Mouse (Mus musculus) bone marrow, adult 2 months (tissue): ENCODE measurements around the gene Sirt2. TPM values are rescaled to one million over a fixed set of nuclear protein-coding genes. Genes with fewer than 3 reads are reported as not detected.

Experiments used
- H3K27ac ChIP-seq: fragments of 200-500 bp; 2 replicates; pipeline ENCODE4 v1.5.1; 2012; ENCODE audit warnings: low read depth, mild to moderate bottlenecking, control low read depth, inconsistent platforms, low read length; ENCODE audit not compliant: control insufficient read depth, poor library complexity, insufficient read depth
- H3K4me1 ChIP-seq: fragments of 200-500 bp; 2 replicates; pipeline ENCODE4 v1.6.1; 2011; ENCODE audit warnings: low read length; ENCODE audit not compliant: control insufficient read depth, insufficient read depth
- H3K4me3 ChIP-seq: fragments of 200-500 bp; replicated peaks from 2 replicates; pipeline ENCODE3; 2011; ENCODE audit warnings: mild to moderate bottlenecking, low read depth, low read length, control low read depth; ENCODE audit not compliant: control insufficient read depth
- CTCF ChIP-seq: fragments of 200-500 bp; IDR thresholded peaks from 2 replicates; pipeline ENCODE4 v1.5.1; 2011; ENCODE audit warnings: low read length, control low read depth; ENCODE audit not compliant: control insufficient read depth, insufficient read depth
- POLR2A ChIP-seq: fragments of 200-500 bp; IDR thresholded peaks from 2 replicates; pipeline ENCODE4 v1.6.1; 2011; ENCODE audit warnings: low read depth, mild to moderate bottlenecking, control low read depth, low read length, borderline replicate concordance; ENCODE audit not compliant: control insufficient read depth
- WGBS: fragments of 180-500 bp; shearing (Covaris S2); methylation state at CpG from one replicate; pipeline ENCODE4 v1.1.7; 2018; 5-methylcytosine and 5-hydroxymethylcytosine counted together
- polyA plus RNA-seq: library from polyadenylated mRNA; stranded (reverse); fragments of >200 nt; gene quantifications from 2 replicates; pipeline ENCODE4 v1.2.4, GENCODE M21; 2011; ENCODE audit warnings: low replicate concordance; ENCODE audit not compliant: missing spikeins, insufficient read depth, insufficient read length

Sirt2 gene
- polyA plus RNA-seq, 1 experiment, result 28.3 TPM

DNA sequence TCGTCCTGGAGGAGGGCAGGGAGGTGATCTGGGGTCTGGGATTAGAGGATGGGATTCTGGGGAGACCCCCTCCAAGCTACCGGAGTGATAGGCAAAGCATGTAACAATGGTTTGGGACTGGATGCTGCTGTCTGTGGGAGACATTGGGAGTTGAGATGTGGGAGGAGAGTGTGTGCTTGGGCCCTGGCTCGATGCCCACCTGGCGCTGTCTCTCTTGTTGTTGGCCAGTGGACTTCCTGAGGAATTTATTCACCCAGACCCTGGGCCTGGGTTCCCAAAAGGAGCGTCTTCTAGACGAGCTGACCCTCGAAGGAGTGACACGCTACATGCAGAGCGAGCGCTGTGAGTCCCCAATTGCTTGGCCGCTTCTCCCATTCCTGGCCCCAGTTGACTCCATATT lies 5.3 kb downstream of the Sirt2 start:
- TF ChIP-seq CTCF (no peak), POLR2A (no peak)
- H3K27ac ChIP-seq, result no peak overlapping the region
- no peaks in the 10 kb centered on the region for H3K4me1 ChIP-seq
- 91% methylated on average over 11 of the region's 11 CpGs for WGBS
- H3K4me3 ChIP-seq, result no peak overlapping the region

GRCm38 (mm10) chr7:28773163-28773562 lies 6.6 kb downstream of the Sirt2 start:
- no peaks in the 10 kb centered on the region for H3K4me1 ChIP-seq
- WGBS, result 67% methylated on average over 3 of the region's 3 CpGs
- no peak overlapping the region for H3K27ac ChIP-seq
- TF ChIP-seq POLR2A (no peak), CTCF (no peak)
- H3K4me3 ChIP-seq, result no peak overlapping the region

DNA sequence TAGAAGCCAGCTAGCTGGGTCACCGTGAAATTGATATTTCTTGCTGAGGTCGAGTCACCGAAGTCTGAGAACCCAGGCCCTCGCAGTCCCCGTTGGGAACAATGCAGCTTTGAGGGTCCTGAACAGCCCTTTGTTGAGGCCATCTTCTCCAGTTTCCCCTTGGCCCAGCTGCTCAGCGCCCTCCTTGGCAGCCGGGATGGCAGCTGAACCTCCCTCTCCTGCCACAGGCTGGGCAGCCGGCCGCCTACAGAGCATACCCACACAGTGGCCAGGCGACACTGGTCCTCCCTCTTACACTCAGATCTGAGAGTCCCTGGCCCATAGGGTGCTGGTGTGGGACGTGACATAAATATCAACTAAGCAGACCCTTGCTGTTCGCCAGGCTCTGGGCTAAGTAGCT lies 7.6 kb downstream of the Sirt2 start:
- H3K27ac ChIP-seq, result no peak overlapping the region
- TF ChIP-seq POLR2A (no peak), CTCF (no peak)
- H3K4me1 ChIP-seq, result no peaks in the 10 kb centered on the region
- no peak overlapping the region for H3K4me3 ChIP-seq
- 86% methylated on average over 12 of the region's 12 CpGs for WGBS

- WGBS, result 88% methylated on average over 7 of the region's 7 CpGs
- Histone ChIP-seq H3K27ac (no peak overlapping the region), H3K4me3 (no peak overlapping the region), H3K4me1 (no peaks in the 10 kb centered on the region)
- TF ChIP-seq CTCF (no peak), POLR2A (no peak)
Observed at GRCm38 (mm10) chr7:28775129-28775528, 8.6 kb downstream of the Sirt2 start.

DNA sequence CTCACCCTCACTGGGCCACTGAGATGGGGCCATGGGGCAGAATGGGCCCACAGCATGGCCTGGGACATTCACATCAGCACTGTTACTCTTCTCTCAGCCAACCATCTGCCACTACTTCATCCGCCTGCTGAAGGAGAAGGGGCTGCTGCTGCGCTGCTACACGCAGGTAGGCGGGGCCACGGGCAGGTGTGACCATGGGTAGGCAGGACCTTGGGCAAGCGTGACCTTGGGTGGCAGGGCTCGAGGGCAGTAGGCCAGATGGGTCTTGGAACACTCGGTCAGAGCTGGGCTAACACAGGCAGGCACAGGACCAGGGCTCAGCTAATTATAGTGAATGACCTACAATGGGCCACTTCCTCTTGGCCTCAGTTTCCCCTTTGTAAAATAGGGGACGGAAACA lies 12.3 kb downstream of the Sirt2 start:
- Histone ChIP-seq H3K27ac (no peak overlapping the region), H3K4me1 (peaks cover 9% of the 10 kb centered on the region), H3K4me3 (no peak overlapping the region)
- TF ChIP-seq POLR2A, result no peak
- no peak for TF ChIP-seq CTCF
- 88% methylated on average over 9 of the region's 9 CpGs for WGBS

DNA sequence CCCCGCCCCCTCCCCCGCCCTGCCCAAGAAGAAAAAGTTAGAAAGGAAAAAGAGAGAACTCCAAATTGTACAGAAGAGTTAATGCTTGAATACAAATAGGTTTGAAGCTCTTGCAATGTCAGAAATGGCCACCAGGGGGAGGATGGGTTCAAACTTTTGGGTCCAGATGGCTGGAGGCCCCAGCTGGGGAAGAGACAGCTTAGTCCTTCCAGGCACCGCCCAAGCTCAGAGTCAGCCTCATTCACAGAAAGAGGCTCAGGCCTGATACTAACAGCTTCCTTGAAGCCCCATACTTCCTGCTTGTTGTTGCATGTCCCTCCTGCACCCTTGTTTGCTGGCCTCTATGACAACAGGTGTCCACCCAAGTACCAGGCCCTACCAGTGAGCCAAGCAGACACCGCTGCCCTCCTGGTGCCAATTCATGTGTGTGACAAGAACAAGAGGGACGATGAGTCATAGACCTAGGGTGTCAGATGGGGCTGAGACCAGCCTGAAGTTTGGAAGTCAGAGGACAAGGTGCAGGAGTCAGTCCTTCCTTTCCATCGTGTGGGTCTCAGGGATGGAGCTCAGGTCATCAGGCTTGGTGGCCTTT lies 13.6 kb downstream of the Sirt2 start:
- 33% methylated on average over 6 of the region's 6 CpGs for WGBS
- Histone ChIP-seq H3K4me1 (peaks cover 9% of the 10 kb centered on the region), H3K4me3 (peak overlapping the region; percentile 29), H3K27ac (peak overlapping the region; percentile 76)
- peak; percentile 70 for TF ChIP-seq CTCF
- no peak for TF ChIP-seq POLR2A

DNA sequence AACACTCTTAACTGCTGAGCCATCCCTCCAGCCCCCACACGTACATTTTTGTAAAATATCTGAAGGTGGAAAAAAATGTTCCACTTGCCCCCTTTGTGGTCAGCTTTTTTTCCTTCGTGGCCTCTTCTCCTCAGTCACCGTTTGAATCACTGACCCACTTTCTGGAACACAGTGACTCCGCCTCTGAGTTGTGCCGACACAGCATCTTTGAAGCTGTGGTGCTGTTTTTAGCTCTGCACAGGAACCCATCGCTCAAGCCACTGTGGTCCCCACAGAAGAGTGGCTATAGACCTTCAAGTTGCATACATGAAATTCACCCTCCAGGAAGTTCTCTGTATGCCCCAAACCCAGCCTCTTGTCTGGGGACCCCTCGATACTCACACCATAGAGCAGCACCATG lies 14.3 kb downstream of the Sirt2 start:
- no peak for TF ChIP-seq CTCF
- no peak for TF ChIP-seq POLR2A
- peak overlapping the region; percentile 76 for H3K27ac ChIP-seq
- peak overlapping the region; percentile 49 for H3K4me3 ChIP-seq
- H3K4me1 ChIP-seq, result peaks cover 9% of the 10 kb centered on the region
- WGBS, result 13% methylated on average over 7 of the region's 7 CpGs

DNA sequence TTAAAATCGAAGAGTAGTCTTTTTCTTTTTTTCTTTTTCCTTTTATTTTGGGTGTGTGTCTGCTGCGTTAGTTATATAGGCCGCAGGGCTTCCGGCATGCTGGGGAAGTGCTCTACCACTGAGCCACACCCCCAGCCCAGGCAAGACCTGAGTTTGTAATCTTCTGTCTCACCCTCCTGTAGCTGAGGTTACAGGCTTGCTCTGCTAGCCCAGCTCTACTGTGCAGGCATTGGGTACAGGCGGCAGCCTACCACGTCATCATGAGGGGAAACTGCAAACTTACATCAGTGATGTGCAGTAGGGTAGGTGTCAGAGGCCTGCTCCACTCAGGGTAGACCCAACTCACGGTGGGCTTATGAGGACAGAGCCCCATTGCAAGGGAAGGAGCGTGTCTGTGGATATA lies 14.7 kb downstream of the Sirt2 start:
- WGBS, result 33% methylated on average over 8 of the region's 8 CpGs
- Histone ChIP-seq H3K4me1 (peaks cover 9% of the 10 kb centered on the region), H3K27ac (peak overlapping the region; percentile 76), H3K4me3 (peak overlapping the region; percentile 49)
- no peak for TF ChIP-seq CTCF
- TF ChIP-seq POLR2A, result no peak

DNA sequence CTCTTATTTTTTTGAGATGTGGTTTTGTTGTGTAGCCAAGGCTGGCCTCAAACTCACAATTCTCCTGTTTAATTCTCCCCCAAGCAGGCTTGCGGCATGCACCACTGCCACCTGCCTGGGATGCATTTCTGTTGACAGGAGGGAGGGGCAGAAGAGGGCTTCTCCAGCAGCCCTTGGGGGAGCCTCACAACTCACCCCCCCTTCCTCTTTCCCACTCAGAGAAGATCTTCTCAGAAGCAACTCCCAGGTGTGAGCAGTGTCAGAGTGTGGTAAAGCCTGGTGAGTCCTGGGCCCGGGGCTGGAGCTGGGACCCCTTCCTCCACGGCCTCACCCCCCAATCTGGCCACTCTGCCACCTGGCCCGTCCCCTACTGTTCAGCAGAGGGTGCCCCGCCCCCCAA lies 18.6 kb downstream of the Sirt2 start:
- Histone ChIP-seq H3K27ac (no peak overlapping the region), H3K4me1 (peaks cover 10% of the 10 kb centered on the region), H3K4me3 (no peak overlapping the region)
- WGBS, result 78% methylated on average over 5 of the region's 5 CpGs
- TF ChIP-seq POLR2A (no peak), CTCF (no peak)
